Mouse (Mus musculus) forelimb bud, embryonic 11.5 days (tissue): ENCODE results near the gene Sbf2.
A peak's percentile ranks its signal among the peaks of the same experiment; 100 is the strongest.
"Not testable (repeated sequence)": the region's sequence is repeated elsewhere in the genome, so short reads cannot be mapped to it uniquely, and the experiment has no call there.

Experiments
- DNase-seq: peaks from one replicate; pipeline ENCODE4 v3.0.0-alpha.2; 2012; ENCODE audit warnings: low read depth, low spot score

The Sbf2 gene

GRCm38 (mm10) chr7:110614133-110615063, at the start of gene Sbf2:
TSS of gene Sbf2 (minus strand) at chr7:110614922.
- peak; percentile 86 for DNase-seq

GRCm38 (mm10) chr7:110658378-110658928, 43.7 kb upstream of the Sbf2 start:
- no peak for DNase-seq

- no peak for DNase-seq
Measured at GRCm38 (mm10) chr7:110655966-110656365, 41.2 kb upstream of the Sbf2 start.

- no peak for DNase-seq
Measured at GRCm38 (mm10) chr7:110655230-110655629, 40.5 kb upstream of the Sbf2 start.

GRCm38 (mm10) chr7:110651091-110651490, 36.4 kb upstream of the Sbf2 start:
- no peak for DNase-seq

GRCm38 (mm10) chr7:110650491-110650890, 35.8 kb upstream of the Sbf2 start:
- no peak for DNase-seq

- no peak for DNase-seq
Measured at GRCm38 (mm10) chr7:110649133-110649987, 34.6 kb upstream of the Sbf2 start.

- no peak for DNase-seq
Measured at GRCm38 (mm10) chr7:110648455-110649085, 33.8 kb upstream of the Sbf2 start.

GRCm38 (mm10) chr7:110647559-110648454, 33.1 kb upstream of the Sbf2 start:
- no peak for DNase-seq

GRCm38 (mm10) chr7:110646611-110647407, 32.1 kb upstream of the Sbf2 start:
- no peak for DNase-seq

- DNase-seq, result no peak
Measured at GRCm38 (mm10) chr7:110645859-110646258, 31.1 kb upstream of the Sbf2 start.

GRCm38 (mm10) chr7:110645311-110645710, 30.6 kb upstream of the Sbf2 start:
- peak; percentile 76 for DNase-seq

- DNase-seq, result not testable (repeated sequence)
Measured at GRCm38 (mm10) chr7:110639958-110640357, 25.2 kb upstream of the Sbf2 start.

- no peak for DNase-seq
Measured at GRCm38 (mm10) chr7:110639291-110639915, 24.7 kb upstream of the Sbf2 start.

- DNase-seq, result no peak
Measured at GRCm38 (mm10) chr7:110638305-110639110, 23.8 kb upstream of the Sbf2 start.

GRCm38 (mm10) chr7:110636559-110636958, 21.8 kb upstream of the Sbf2 start:
- no peak for DNase-seq

GRCm38 (mm10) chr7:110635929-110636328, 21.2 kb upstream of the Sbf2 start:
- no peak for DNase-seq

GRCm38 (mm10) chr7:110631136-110631888, 16.6 kb upstream of the Sbf2 start:
- no peak for DNase-seq
